Mouse (Mus musculus): Measurements from ENCODE around the gene Aplf.

DNA sequence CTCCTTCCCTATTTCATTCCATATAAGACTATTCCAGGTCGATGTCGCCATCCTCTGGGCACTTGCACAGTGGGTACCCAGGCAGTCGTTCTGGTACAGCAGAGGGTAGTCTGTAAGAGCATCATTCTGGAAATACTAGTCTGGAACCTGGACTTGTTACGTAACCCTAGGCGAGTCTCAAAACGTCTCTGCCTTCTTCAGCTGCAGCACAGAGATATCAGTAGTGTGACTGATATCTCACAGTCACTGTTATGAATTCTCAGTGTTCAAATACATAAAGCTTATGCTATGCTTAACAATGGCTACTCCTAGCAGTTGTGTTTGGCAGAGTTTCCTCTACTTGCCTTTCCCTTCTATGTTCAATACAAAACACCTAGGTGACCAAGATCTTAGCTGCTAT is 9.8 kb downstream of the Aplf start:
- TF ChIP-seq MYOD1 (IDR thresholded peaks at IDR 0.05; ENCODE audit: control insufficient read depth in 1 of 3, insufficient read length in 2 of 3, low read depth in 2 of 3) (no peak), POLR2AphosphoS2 (IDR thresholded peaks at IDR 0.05; ENCODE audit: insufficient read length, low read depth) (no peak), POLR2A (IDR thresholded peaks at IDR 0.05; ENCODE audit: insufficient read length, low read depth) (no peak), MAX (IDR thresholded peaks at IDR 0.05; ENCODE audit: low read depth) (no peak), E2F4 (IDR thresholded peaks at IDR 0.05; ENCODE audit: insufficient read depth) (no peak), REST (IDR thresholded peaks at IDR 0.05; ENCODE audit: insufficient read depth, insufficient read length) (no peak), MYOG (IDR thresholded peaks at IDR 0.05; ENCODE audit: control insufficient read depth in 1 of 3, insufficient read depth in 1 of 3, insufficient read length in 2 of 3, low read depth in 2 of 3) (no peak), USF1 (IDR thresholded peaks at IDR 0.05; ENCODE audit: low read depth) (no peak), SRF (IDR thresholded peaks at IDR 0.05; ENCODE audit: control insufficient read depth, insufficient read length, low read depth) (no peak), TCF12 (IDR thresholded peaks at IDR 0.05; ENCODE audit: insufficient read depth, poor library complexity, severe bottlenecking) (no peak), CEBPB (IDR thresholded peaks at IDR 0.05; ENCODE audit: insufficient read depth, poor library complexity, severe bottlenecking) (no peak)

Data from myocyte (in vitro differentiated cells).